Mouse (Mus musculus): ENCODE results near the gene Sema3c.

DNA sequence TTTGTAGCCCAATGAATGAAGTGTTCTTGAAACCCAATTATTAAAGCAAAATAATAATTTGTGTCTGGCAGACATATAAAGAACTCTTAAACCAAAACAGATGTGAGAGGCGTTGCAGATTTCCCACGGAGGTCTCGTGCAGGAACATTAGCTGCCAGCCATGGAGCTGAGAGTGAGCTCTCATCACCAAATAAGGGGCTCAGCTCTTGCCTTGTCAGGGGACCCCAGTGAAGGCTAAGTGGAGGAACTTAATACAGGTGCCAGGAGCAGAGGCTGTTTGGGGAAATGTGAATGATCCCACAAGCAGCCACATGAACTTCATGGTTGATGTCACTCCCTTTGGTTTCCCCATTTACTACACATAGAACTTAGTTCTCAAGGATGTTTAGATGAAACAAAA is 55.5 kb downstream of the Sema3c start:
- no peak for TF ChIP-seq CTCF (IDR thresholded peaks at IDR 0.05; ENCODE audit: insufficient read depth, low read length)
- TF ChIP-seq POLR2A (IDR thresholded peaks at IDR 0.05; ENCODE audit: borderline replicate concordance, extremely low read depth, low read depth, low read length): no peak
